Mouse (Mus musculus): Measurements from ENCODE around the gene Tshz2. TPM values are rescaled to one million over a fixed set of nuclear protein-coding genes. Genes with fewer than 3 reads are reported as not detected.
"Not testable (repeated sequence)": the region's sequence is repeated elsewhere in the genome, so short reads cannot be mapped to it uniquely, and the experiment has no call there.

The Tshz2 gene
- 5.8 and 7.1 TPM in 2 replicates for polyA plus RNA-seq (2012; rRNA removed)

DNA sequence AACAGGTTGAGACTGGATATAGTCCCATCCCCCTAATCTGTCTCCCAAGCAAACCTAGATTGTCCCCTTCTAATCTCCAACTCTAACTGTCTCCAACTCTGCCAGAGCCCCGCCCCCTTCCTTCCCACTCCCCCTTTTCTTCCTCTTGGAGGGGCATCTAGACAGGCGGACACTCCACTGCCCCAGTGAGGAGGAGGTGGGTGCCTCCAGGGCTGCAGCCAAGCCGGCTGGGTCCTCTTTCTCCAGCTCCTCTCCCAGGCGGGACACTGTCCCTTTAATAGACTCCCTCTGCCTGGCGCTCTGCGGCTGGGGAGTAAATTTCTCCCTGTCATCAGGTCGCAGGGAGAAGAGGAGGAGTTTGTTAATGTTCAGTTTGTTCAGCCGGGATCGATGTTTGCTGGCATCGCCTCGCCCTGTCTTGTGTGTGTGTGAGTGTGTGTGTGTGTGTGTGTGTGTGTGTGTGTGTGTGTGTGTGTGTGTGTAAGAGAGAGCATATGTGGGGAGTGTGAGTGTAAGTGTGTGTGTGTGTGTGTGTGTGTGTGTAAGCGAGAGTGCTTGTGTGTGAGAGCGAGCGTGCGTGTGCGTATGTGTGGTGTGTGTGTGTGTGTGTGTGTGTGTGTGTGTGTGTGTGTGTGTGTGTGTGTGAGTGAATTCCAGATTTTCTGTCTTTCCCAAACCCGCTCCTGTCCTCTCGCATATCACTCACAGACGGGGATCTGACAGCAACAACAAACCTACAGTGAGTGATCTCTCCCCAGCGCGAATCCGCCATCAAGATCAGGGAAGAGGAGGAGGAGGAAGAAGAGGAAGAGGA lies at the start of gene Tshz2:
Tshz2 (plus strand) TSS at position 676 of the 814 bp plus-strand sequence.
- 5% methylated on average over 22 of the region's 22 CpGs for WGBS
- Histone ChIP-seq H3K4me3 (ENCODE audit: extremely low read depth, insufficient read depth, insufficient read length) (peak within 1 kb of the TSS; percentile 37; the same call in 1 of the 2 replicates), H3K36me3 (ENCODE audit: control insufficient read depth, insufficient read depth, low read length) (no peaks in the 10 kb centered on the region), H3K27ac (ENCODE audit: insufficient read depth, low read length) (peak within 1 kb of the TSS; percentile 55), H3K4me1 (ENCODE audit: control insufficient read depth, insufficient read depth, insufficient read length) (no peaks in the 10 kb centered on the region), H3K27me3 (ENCODE audit: control insufficient read depth, insufficient read depth, low read length) (no peaks in the 10 kb centered on the region; the same call in 1 of the 2 replicates)
- TF ChIP-seq CTCF (IDR thresholded peaks at IDR 0.05; ENCODE audit: extremely low read depth, insufficient read depth, insufficient read length, insufficient replicate concordance) (no peak), POLR2A (IDR thresholded peaks at IDR 0.05; ENCODE audit: low read depth, low read length) (no peak)
- DNase-seq (ENCODE audit: low read depth in 1 of 2, low spot score in 2 of 2) = no peak

DNA sequence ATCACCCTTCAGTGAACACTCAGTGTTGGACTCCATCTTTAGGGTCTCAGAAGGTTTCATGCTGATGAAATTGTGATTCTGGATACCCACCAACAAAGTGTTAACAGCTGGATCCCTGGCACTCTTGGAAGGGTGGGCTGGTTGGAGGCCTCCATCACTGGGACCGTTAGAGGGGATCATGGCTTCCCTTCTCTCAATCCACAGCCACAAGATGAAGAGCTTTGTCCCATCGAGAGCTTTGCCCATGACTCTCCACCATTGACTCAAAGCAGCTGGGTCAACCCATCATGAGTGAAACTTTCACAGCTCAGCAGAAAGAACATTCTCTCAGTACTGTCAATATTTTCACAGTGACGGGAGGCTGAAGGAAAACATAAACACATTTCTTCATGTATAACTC lies 49.3 kb upstream of the Tshz2 start:
- WGBS = 86% methylated on average over 3 of the region's 3 CpGs
- H3K27ac ChIP-seq (ENCODE audit: insufficient read depth, low read length) = no peak overlapping the region
- TF ChIP-seq CTCF (IDR thresholded peaks at IDR 0.05; ENCODE audit: extremely low read depth, insufficient read depth, insufficient read length, insufficient replicate concordance) (no peak), POLR2A (IDR thresholded peaks at IDR 0.05; ENCODE audit: low read depth, low read length) (no peak)

DNA sequence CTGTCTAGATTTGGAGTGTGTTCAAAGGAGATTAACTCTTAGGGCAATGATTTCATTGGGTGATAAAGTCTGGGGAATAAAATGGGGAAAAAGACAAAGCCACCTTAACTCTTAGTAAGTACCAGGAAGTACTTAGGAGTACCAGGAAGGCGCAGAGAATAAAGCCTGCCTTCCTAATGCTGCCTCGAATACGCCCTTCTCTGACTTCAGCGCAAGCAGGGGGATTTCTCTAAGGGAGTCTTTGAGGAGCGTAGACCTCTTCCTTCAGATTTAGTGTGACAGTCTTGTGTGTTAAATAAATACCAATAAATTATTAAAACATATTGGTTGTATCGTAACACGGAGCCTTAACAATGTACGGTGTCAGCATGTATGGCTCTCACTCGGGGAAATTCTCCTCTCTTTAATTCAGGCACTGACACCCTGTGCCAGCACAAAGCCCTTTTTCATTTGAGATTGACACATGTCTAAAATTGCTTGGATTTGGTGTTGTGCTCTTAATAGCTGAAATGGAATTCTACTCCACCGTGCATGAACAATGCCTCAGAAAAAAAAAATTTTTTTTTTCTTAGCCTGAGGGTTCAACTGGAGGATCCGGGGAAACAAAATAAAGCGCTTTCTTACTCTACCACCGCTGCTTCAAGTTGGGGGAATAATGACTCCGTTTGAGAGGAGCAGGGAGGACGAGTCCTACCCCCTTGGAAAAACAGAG lies 47.9 kb upstream of the Tshz2 start:
- no peak for DNase-seq (ENCODE audit: low read depth in 1 of 2, low spot score in 2 of 2)
- no peak for TF ChIP-seq POLR2A (IDR thresholded peaks at IDR 0.05; ENCODE audit: low read depth, low read length)
- TF ChIP-seq CTCF (IDR thresholded peaks at IDR 0.05; ENCODE audit: extremely low read depth, insufficient read depth, insufficient read length, insufficient replicate concordance) = no peak
- Histone ChIP-seq H3K27ac (ENCODE audit: insufficient read depth, low read length) (no peak overlapping the region), H3K4me3 (ENCODE audit: extremely low read depth, insufficient read depth, insufficient read length) (no peak overlapping the region), H3K36me3 (ENCODE audit: control insufficient read depth, insufficient read depth, low read length) (no peaks in the 10 kb centered on the region), H3K4me1 (ENCODE audit: control insufficient read depth, insufficient read depth, insufficient read length) (no peaks in the 10 kb centered on the region), H3K27me3 (ENCODE audit: control insufficient read depth, insufficient read depth, low read length) (no peaks in the 10 kb centered on the region)
- 88% methylated on average over 15 of the region's 15 CpGs for WGBS

More for the DNA sequence above, 49.3 kb upstream of the Tshz2 start:
- no peak for DNase-seq (ENCODE audit: low read depth in 1 of 2, low spot score in 2 of 2)
- Histone ChIP-seq H3K27me3 (ENCODE audit: control insufficient read depth, insufficient read depth, low read length) (no peaks in the 10 kb centered on the region), H3K4me1 (ENCODE audit: control insufficient read depth, insufficient read depth, insufficient read length) (no peaks in the 10 kb centered on the region), H3K36me3 (ENCODE audit: control insufficient read depth, insufficient read depth, low read length) (no peaks in the 10 kb centered on the region), H3K4me3 (ENCODE audit: extremely low read depth, insufficient read depth, insufficient read length) (no peak overlapping the region)

DNA sequence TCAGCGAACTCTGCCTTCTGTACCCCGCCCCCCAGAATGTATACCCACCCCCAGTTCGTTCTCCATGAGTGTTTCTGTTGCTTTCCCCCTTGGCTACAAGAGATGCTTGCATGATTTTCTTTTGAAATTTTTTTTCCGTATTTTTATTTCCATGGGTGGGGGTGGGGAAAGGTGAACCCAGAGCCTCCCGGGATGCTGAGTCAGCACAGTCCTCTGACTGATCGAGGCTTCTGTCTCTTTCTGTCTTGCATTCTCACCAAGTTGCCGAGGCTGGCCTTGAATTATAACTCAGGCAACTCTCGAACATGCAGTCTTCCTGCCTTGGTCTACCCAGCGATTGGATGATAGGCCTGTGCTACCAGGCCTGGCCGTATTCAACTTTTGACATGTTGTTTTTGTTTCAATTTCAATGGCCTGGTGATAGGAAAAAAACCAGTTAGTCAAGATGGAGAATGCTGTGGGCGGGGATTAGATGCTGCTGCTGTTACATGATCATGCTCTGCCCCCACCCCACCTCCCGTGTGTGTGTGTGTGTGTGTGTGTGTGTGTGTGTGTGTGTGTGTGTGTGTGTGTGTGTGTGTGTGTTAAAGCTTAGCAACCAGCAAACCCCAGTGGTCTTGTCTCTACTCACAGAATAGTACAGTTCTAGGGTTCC lies 47.1 kb upstream of the Tshz2 start:
- Histone ChIP-seq H3K36me3 (ENCODE audit: control insufficient read depth, insufficient read depth, low read length) (no peaks in the 10 kb centered on the region), H3K27me3 (ENCODE audit: control insufficient read depth, insufficient read depth, low read length) (no peaks in the 10 kb centered on the region), H3K4me1 (ENCODE audit: control insufficient read depth, insufficient read depth, insufficient read length) (no peaks in the 10 kb centered on the region), H3K27ac (ENCODE audit: insufficient read depth, low read length) (no peak overlapping the region), H3K4me3 (ENCODE audit: extremely low read depth, insufficient read depth, insufficient read length) (no peak overlapping the region)
- WGBS = 86% methylated on average over 12 of the region's 12 CpGs
- no peak for TF ChIP-seq CTCF (IDR thresholded peaks at IDR 0.05; ENCODE audit: extremely low read depth, insufficient read depth, insufficient read length, insufficient replicate concordance)
- no peak for TF ChIP-seq POLR2A (IDR thresholded peaks at IDR 0.05; ENCODE audit: low read depth, low read length)
- DNase-seq (ENCODE audit: low read depth in 1 of 2, low spot score in 2 of 2) = no peak

DNA sequence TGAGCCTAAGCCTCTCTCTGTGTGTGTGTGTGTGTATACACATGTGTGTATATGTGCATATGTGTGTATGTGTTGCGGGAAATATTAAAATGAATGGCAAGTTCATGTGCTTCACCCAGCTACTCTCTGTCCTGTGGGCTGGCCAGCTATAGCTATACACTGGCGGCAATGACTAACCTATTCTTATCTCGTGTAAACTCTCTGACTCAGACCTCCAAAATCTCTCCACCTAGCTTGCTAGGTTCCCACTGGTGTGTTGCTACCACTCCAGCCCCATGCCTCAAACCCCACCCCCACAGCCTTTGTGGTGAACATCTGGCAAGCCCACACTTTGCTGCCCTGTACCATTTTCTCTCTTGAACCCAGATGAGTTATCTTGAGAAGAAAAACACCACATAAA lies 46.1 kb upstream of the Tshz2 start:
- no peak overlapping the region for H3K27ac ChIP-seq (ENCODE audit: insufficient read depth, low read length)
- no peaks in the 10 kb centered on the region for H3K36me3 ChIP-seq (ENCODE audit: control insufficient read depth, insufficient read depth, low read length)
- H3K4me1 ChIP-seq (ENCODE audit: control insufficient read depth, insufficient read depth, insufficient read length) = no peaks in the 10 kb centered on the region
- no peaks in the 10 kb centered on the region for H3K27me3 ChIP-seq (ENCODE audit: control insufficient read depth, insufficient read depth, low read length)
- 72% methylated on average over 3 of the region's 3 CpGs for whole genome bisulfite sequencing
- TF ChIP-seq CTCF (IDR thresholded peaks at IDR 0.05; ENCODE audit: extremely low read depth, insufficient read depth, insufficient read length, insufficient replicate concordance) = no peak
- no peak for TF ChIP-seq POLR2A (IDR thresholded peaks at IDR 0.05; ENCODE audit: low read depth, low read length)
- no peak for DNase-seq (ENCODE audit: low read depth in 1 of 2, low spot score in 2 of 2)
- H3K4me3 ChIP-seq (ENCODE audit: extremely low read depth, insufficient read depth, insufficient read length) = no peak overlapping the region

DNA sequence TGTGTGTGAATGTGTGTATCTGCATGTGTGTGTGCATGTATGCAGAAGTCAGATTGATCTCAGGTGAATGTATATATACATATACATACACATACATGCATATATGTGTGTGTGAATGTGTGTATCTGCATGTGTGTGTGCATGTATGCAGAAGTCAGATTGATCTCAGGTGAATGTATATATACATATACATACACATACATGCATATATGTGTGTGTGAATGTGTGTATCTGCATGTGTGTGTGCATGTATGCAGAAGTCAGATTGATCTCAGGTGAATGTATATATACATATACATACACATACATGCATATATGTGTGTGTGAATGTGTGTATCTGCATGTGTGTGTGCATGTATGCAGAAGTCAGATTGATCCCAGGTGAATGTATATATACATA lies 45.2 kb upstream of the Tshz2 start, which contains the start of gene Gm11011:
Gm11011 (minus strand) TSS at position 101 of the 400 bp plus-strand sequence.
- not testable (repeated sequence) for H3K36me3 ChIP-seq (ENCODE audit: control insufficient read depth, insufficient read depth, low read length); H3K4me1 ChIP-seq (ENCODE audit: control insufficient read depth, insufficient read depth, insufficient read length); H3K27ac ChIP-seq (ENCODE audit: insufficient read depth, low read length); DNase-seq (ENCODE audit: low read depth in 1 of 2, low spot score in 2 of 2); H3K4me3 ChIP-seq (ENCODE audit: extremely low read depth, insufficient read depth, insufficient read length); H3K27me3 ChIP-seq (ENCODE audit: control insufficient read depth, insufficient read depth, low read length)

Measured in spleen, adult 2 months (tissue).